Mouse (Mus musculus): ENCODE data around the gene Pak4. TPM values are rescaled to one million over a fixed set of nuclear protein-coding genes. Genes with fewer than 3 reads are reported as not detected.

The Pak4 gene
- polyA plus RNA-seq, 1 experiment = not detected

DNA sequence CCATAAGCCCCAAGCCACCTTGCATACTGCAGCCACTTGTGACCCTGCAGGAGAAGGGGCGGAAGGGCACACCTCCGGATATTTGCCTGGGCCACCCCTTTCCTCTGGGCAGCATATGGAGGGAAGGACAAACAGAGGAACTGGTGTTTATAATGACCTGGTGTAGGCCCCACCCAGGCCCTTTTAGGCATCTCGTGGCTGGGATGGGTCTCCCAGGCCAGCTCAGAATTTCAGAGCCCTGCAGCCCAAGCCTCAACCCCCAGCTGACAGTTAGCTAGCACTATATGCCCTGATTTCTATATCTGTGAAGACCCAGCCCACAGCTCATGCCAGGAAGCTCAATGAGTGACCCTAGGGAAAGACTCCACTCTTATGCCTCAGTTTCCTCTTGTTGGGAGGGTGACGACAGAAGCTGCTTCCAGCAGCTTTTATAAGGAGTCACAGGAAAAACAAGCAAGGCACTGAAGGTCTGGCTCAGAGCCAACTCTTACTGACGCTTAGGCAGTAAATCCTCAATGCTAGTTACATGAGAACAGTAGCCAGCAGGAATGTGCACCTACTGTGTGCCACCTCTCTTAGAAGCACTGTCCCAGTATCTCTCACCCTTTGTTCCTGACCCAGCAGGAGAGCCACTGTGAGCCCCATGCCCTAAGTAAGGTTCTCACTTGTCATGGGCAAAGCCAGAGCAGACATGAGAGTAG lies 26.9 kb downstream of the Pak4 start:
- no peak for TF ChIP-seq POLR2A (IDR thresholded peaks at IDR 0.05; ENCODE audit: insufficient read depth, low read depth, low read length)
- no peak for TF ChIP-seq CTCF (IDR thresholded peaks at IDR 0.05; ENCODE audit: insufficient read depth, low read depth, low read length)
- H3K4me1 ChIP-seq (ENCODE audit: control insufficient read depth, insufficient read depth, low read length) = peaks cover 40% of the 10 kb centered on the region
- no peak overlapping the region for H3K27ac ChIP-seq (ENCODE audit: insufficient read depth, low read depth, low read length)
- 47% methylated on average over 5 of the region's 5 CpGs for WGBS
- no peak overlapping the region for H3K4me3 ChIP-seq (ENCODE audit: insufficient read depth, low read depth, low read length)

DNA sequence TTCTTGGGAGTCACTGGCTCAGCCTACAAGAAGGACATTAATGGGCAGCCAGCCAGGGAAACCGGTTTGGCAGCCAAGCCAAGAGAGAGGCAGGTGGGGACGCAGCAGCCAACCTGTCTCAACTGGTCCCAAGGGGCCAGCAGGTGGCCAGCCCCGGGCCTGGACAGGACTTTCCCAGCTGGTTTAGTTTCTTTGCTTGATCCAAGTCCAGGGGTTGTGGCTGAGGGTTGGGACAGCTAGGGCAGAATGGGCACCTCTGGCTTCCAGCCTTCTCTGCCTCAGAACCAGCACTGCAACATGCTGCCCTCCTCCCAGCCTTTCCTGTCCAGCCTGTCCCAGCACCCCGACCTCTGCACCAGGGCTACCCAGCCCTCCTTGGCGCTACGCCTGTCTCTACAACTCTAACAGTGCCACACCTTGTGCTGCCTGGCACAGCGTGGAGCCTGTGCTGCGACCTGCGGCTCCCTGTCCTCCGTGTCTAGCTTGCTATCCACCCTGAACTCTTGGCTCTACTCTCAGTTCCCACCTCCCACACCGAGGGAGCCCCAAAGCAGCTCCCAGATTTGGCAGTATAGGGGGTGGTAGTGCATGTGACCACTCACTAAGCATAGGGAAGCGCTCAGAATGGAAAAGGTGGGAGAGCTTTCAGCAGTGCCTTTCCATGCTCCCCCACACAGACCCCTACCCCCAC lies 27.5 kb downstream of the Pak4 start:
- 61% methylated on average over 12 of the region's 12 CpGs for WGBS
- H3K27ac ChIP-seq (ENCODE audit: insufficient read depth, low read depth, low read length) = no peak overlapping the region

DNA sequence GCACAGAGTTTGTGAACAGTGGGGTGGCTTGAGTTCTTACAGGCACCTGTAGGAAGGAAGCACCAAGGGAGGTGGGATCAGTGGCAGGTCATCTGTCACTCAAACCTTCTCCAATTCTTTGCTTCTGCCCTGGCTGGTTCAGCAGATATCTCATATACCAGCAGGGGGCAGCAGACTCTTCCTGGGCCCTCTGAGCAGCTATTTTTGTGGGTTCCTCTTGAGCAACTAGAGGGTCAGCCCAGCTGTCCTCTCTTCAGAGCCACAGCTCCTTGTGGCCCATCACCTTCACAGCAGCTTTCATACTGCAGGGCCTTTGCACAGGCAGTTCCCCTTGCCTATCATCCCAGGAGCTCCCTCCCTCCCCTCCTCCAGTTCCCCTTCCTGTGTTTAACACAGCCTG lies 29.7 kb downstream of the Pak4 start:
- no peak overlapping the region for H3K27ac ChIP-seq (ENCODE audit: insufficient read depth, low read depth, low read length)
- peak; percentile 77 for TF ChIP-seq CTCF (IDR thresholded peaks at IDR 0.05; ENCODE audit: insufficient read depth, low read depth, low read length)
- TF ChIP-seq POLR2A (IDR thresholded peaks at IDR 0.05; ENCODE audit: insufficient read depth, low read depth, low read length) = no peak
- H3K4me1 ChIP-seq (ENCODE audit: control insufficient read depth, insufficient read depth, low read length) = peaks cover 60% of the 10 kb centered on the region
- no peak overlapping the region for H3K4me3 ChIP-seq (ENCODE audit: insufficient read depth, low read depth, low read length)

More for the DNA sequence above, 27.5 kb downstream of the Pak4 start:
- H3K4me1 ChIP-seq (ENCODE audit: control insufficient read depth, insufficient read depth, low read length) = peaks cover 46% of the 10 kb centered on the region
- TF ChIP-seq POLR2A (IDR thresholded peaks at IDR 0.05; ENCODE audit: insufficient read depth, low read depth, low read length) (no peak), CTCF (IDR thresholded peaks at IDR 0.05; ENCODE audit: insufficient read depth, low read depth, low read length) (no peak)
- no peak overlapping the region for H3K4me3 ChIP-seq (ENCODE audit: insufficient read depth, low read depth, low read length)

- Histone ChIP-seq H3K4me3 (ENCODE audit: insufficient read depth, low read depth, low read length) (no peak overlapping the region), H3K27ac (ENCODE audit: insufficient read depth, low read depth, low read length) (no peak overlapping the region), H3K4me1 (ENCODE audit: control insufficient read depth, insufficient read depth, low read length) (peaks cover 60% of the 10 kb centered on the region)
- 87% methylated on average over 4 of the region's 4 CpGs for WGBS
- TF ChIP-seq POLR2A (IDR thresholded peaks at IDR 0.05; ENCODE audit: insufficient read depth, low read depth, low read length) = no peak
- TF ChIP-seq CTCF (IDR thresholded peaks at IDR 0.05; ENCODE audit: insufficient read depth, low read depth, low read length) = no peak
These were observed 30.4 kb downstream of the Pak4 start for GRCm38 (mm10) chr7:28567539-28567938.

GRCm38 (mm10) chr7:28565407-28565806 lies 32.6 kb downstream of the Pak4 start:
- TF ChIP-seq CTCF (IDR thresholded peaks at IDR 0.05; ENCODE audit: insufficient read depth, low read depth, low read length) (no peak), POLR2A (IDR thresholded peaks at IDR 0.05; ENCODE audit: insufficient read depth, low read depth, low read length) (no peak)
- WGBS = 27% methylated on average over 5 of the region's 5 CpGs
- Histone ChIP-seq H3K27ac (ENCODE audit: insufficient read depth, low read depth, low read length) (peak overlapping the region; percentile 38), H3K4me3 (ENCODE audit: insufficient read depth, low read depth, low read length) (no peak overlapping the region), H3K4me1 (ENCODE audit: control insufficient read depth, insufficient read depth, low read length) (peaks cover 46% of the 10 kb centered on the region)

DNA sequence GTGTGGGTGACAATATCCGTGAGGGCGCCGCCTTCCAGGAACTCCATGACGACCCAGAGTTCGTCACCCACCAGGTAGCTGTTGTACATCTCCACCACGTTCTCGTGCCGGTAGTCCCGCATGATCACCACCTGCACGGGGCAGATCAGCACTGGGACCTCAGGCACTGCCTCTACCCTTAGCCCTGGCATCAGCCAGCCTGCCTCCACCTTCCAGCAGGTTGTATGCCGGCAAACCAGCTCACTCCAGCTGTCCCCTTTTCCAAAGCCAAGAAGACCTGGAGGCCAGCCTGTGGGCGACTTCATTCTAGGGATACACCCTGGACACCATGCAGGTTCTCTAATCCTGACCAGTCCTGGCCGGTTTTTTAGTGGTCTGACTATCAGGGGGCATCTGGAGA lies 35.0 kb downstream of the Pak4 start:
- no peak overlapping the region for H3K27ac ChIP-seq (ENCODE audit: insufficient read depth, low read depth, low read length)
- 96% methylated on average over 13 of the region's 13 CpGs for WGBS
- no peak overlapping the region for H3K4me3 ChIP-seq (ENCODE audit: insufficient read depth, low read depth, low read length)
- H3K4me1 ChIP-seq (ENCODE audit: control insufficient read depth, insufficient read depth, low read length) = peaks cover 34% of the 10 kb centered on the region
- TF ChIP-seq POLR2A (IDR thresholded peaks at IDR 0.05; ENCODE audit: insufficient read depth, low read depth, low read length) = no peak
- no peak for TF ChIP-seq CTCF (IDR thresholded peaks at IDR 0.05; ENCODE audit: insufficient read depth, low read depth, low read length)

- Histone ChIP-seq H3K4me3 (ENCODE audit: insufficient read depth, low read depth, low read length) (no peak overlapping the region), H3K4me1 (ENCODE audit: control insufficient read depth, insufficient read depth, low read length) (peaks cover 29% of the 10 kb centered on the region), H3K27ac (ENCODE audit: insufficient read depth, low read depth, low read length) (no peak overlapping the region)
- TF ChIP-seq CTCF (IDR thresholded peaks at IDR 0.05; ENCODE audit: insufficient read depth, low read depth, low read length) = no peak
- no peak for TF ChIP-seq POLR2A (IDR thresholded peaks at IDR 0.05; ENCODE audit: insufficient read depth, low read depth, low read length)
- WGBS = 94% methylated on average over 13 of the region's 13 CpGs
These were observed 35.6 kb downstream of the Pak4 start for GRCm38 (mm10) chr7:28562371-28562770.

DNA sequence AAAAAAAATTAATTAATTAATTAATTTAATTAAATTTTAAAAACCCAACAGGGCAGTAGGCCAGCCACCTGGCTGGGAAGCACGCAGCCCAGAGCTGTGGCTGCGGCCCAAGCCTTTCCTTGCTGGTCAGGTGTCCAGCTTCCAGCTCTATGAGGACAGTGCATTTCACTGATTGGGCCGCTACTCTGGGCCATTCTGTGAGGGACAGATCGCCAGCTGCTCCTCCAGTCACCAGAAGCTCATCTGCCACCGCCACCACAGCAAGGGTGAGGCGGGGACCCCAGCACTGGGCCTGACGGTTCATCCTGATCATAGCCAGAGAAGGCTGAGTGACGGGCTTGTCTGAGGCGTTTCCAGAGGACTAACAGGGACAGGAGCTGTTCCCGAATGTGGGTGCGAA lies 36.0 kb downstream of the Pak4 start:
- 97% methylated on average over 11 of the region's 11 CpGs for WGBS
- Histone ChIP-seq H3K4me3 (ENCODE audit: insufficient read depth, low read depth, low read length) (no peak overlapping the region), H3K4me1 (ENCODE audit: control insufficient read depth, insufficient read depth, low read length) (peaks cover 27% of the 10 kb centered on the region), H3K27ac (ENCODE audit: insufficient read depth, low read depth, low read length) (no peak overlapping the region)
- TF ChIP-seq POLR2A (IDR thresholded peaks at IDR 0.05; ENCODE audit: insufficient read depth, low read depth, low read length) (no peak), CTCF (IDR thresholded peaks at IDR 0.05; ENCODE audit: insufficient read depth, low read depth, low read length) (no peak)

- TF ChIP-seq POLR2A (IDR thresholded peaks at IDR 0.05; ENCODE audit: insufficient read depth, low read depth, low read length) = no peak
- no peak for TF ChIP-seq CTCF (IDR thresholded peaks at IDR 0.05; ENCODE audit: insufficient read depth, low read depth, low read length)
- peaks cover 18% of the 10 kb centered on the region for H3K4me1 ChIP-seq (ENCODE audit: control insufficient read depth, insufficient read depth, low read length)
- no peak overlapping the region for H3K27ac ChIP-seq (ENCODE audit: insufficient read depth, low read depth, low read length)
- 92% methylated on average over 10 of the region's 10 CpGs for WGBS
- H3K4me3 ChIP-seq (ENCODE audit: insufficient read depth, low read depth, low read length) = no peak overlapping the region
These were observed 37.1 kb downstream of the Pak4 start for GRCm38 (mm10) chr7:28560856-28561255.
